Mouse (Mus musculus) CD8-positive naive resting alpha-beta T cell, adult 2 months (primary cell): ENCODE data around the gene Creg2.

Experiments
- DNase-seq, 2 experiments: peaks; one replicate each; pipeline ENCODE4 v3.0.0; 2022; ENCODE audit warnings: low read depth in 2 of 2, low spot score in 2 of 2

Creg2 gene

GRCm38 (mm10) chr1:39653028-39653427, 1.8 kb upstream of the Creg2 start:
- no peak for DNase-seq

GRCm38 (mm10) chr1:39650435-39651240, 636 bp downstream of the Creg2 start:
- DNase-seq = no peak

GRCm38 (mm10) chr1:39649691-39650434, 1.4 kb downstream of the Creg2 start:
- no peak for DNase-seq

- DNase-seq = no peak
These were observed 2.7 kb downstream of the Creg2 start for GRCm38 (mm10) chr1:39648584-39648983.

- no peak for DNase-seq
These were observed 5.1 kb downstream of the Creg2 start for GRCm38 (mm10) chr1:39645905-39646759.

- DNase-seq = no peak
These were observed 6.9 kb downstream of the Creg2 start for GRCm38 (mm10) chr1:39644333-39644732.

- DNase-seq = no peak
These were observed 9.6 kb downstream of the Creg2 start for GRCm38 (mm10) chr1:39641667-39642066.

- DNase-seq = no peak
These were observed 14.1 kb downstream of the Creg2 start for GRCm38 (mm10) chr1:39637139-39637538.

GRCm38 (mm10) chr1:39636660-39637059, 14.6 kb downstream of the Creg2 start:
- no peak for DNase-seq

- no peak for DNase-seq
These were observed 15.1 kb downstream of the Creg2 start for GRCm38 (mm10) chr1:39636196-39636595.

GRCm38 (mm10) chr1:39628606-39629005, 22.7 kb downstream of the Creg2 start:
- no peak for DNase-seq

GRCm38 (mm10) chr1:39625491-39625890, 25.8 kb downstream of the Creg2 start:
- DNase-seq = no peak

GRCm38 (mm10) chr1:39623729-39624128, 27.5 kb downstream of the Creg2 start:
- no peak for DNase-seq

- DNase-seq = no peak
These were observed 28.2 kb downstream of the Creg2 start for GRCm38 (mm10) chr1:39623106-39623505.

GRCm38 (mm10) chr1:39618524-39618923, 32.8 kb downstream of the Creg2 start:
- DNase-seq = no peak

- DNase-seq = no peak
These were observed 35.7 kb downstream of the Creg2 start for GRCm38 (mm10) chr1:39615526-39615925.

- DNase-seq = peak; percentile 13 to 35
These were observed 36.6 kb downstream of the Creg2 start for GRCm38 (mm10) chr1:39614462-39615279.

- no peak for DNase-seq
These were observed 38.2 kb downstream of the Creg2 start for GRCm38 (mm10) chr1:39613061-39613460.

GRCm38 (mm10) chr1:39612491-39612890, 38.8 kb downstream of the Creg2 start:
- no peak for DNase-seq

- no peak for DNase-seq
These were observed 42.7 kb downstream of the Creg2 start for GRCm38 (mm10) chr1:39608534-39608933.

- DNase-seq = no peak
These were observed 48.8 kb downstream of the Creg2 start for GRCm38 (mm10) chr1:39602477-39602876.
